Mouse (Mus musculus) Patski (cell line): ENCODE measurements at regions not wholly inside any gene's neighbourhood (a gene's known extent, or its start where the extent isn't known, plus 50 kb on each side); places are given as distances from the start of the nearest gene placed in this dataset.

Experiments used
- ATAC-seq: fragments of 100-300 bp; one replicate; pipeline ENCODE4 v1.8.0; 2021
- CTCF ChIA-PET: fragments of 350-600 bp; sonication (Branson Sonifier 250); formaldehyde crosslinking; loops from one replicate; lab custom pipeline; 2022; ENCODE audit warnings: inconsistent platforms; lab: Charles Lee
- POLR2A ChIA-PET: fragments of 350-600 bp; sonication (Branson Sonifier 250); formaldehyde crosslinking; loops from one replicate; lab custom pipeline; 2022; ENCODE audit warnings: antibody characterized with exemption, inconsistent platforms; lab: Charles Lee
- DNase-seq: peaks from one replicate; pipeline ENCODE4 v3.0.0-alpha.2; 2011; ENCODE audit warnings: low read depth, low spot score
- H3K27me3 ChIP-seq: fragments of 371-371 bp; one replicate; pipeline ENCODE4 v1.5.1; 2021
- CTCF ChIP-seq: fragments of 100-300 bp; IDR thresholded peaks from one replicate; pipeline ENCODE4 v1.5.1; 2021
- in situ Hi-C: fragments of 300-500 bp; cut with MboI; formaldehyde crosslinking; loops from 3 replicates; pipeline ENCODE4 v1.11.1; 2018; ENCODE audit warnings: low pct_unique_long_range_greater_than_20kb, mixed read lengths

GRCm38 (mm10) chr7:117103035-117103434, 277.7 kb upstream of the Xylt1 start:
- ChIA-PET CTCF (no interaction called here), POLR2A (no interaction called here)
- no peaks in the 10 kb centered on the region for H3K27me3 ChIP-seq
- DNase-seq (no peak), ATAC-seq (no peak)
- in situ Hi-C loops, result no loop called here
- no peak for TF ChIP-seq CTCF

- no peak for TF ChIP-seq CTCF
- DNase-seq (no peak), ATAC-seq (no peak)
- in situ Hi-C loops, result no loop called here
- ChIA-PET CTCF (no interaction called here), POLR2A (no interaction called here)
- no peaks in the 10 kb centered on the region for H3K27me3 ChIP-seq
Observed at GRCm38 (mm10) chr7:117106691-117107191, 274.0 kb upstream of the Xylt1 start.

- H3K27me3 ChIP-seq, result no peaks in the 10 kb centered on the region
- POLR2A ChIA-PET, result interaction anchor here (0.9 kb wide), 1 partner anchor 14 kb away, joined by 3 read pairs; no protein-coding TSS in a partner anchor
- CTCF ChIA-PET, result no interaction called here
- TF ChIP-seq CTCF, result no peak
- DNase-seq (no peak), ATAC-seq (no peak)
- in situ Hi-C loops, result no loop called here
Observed at GRCm38 (mm10) chr7:117108391-117108790, 272.4 kb upstream of the Xylt1 start.

GRCm38 (mm10) chr7:117127728-117128127, 253.1 kb upstream of the Xylt1 start:
- no peaks in the 10 kb centered on the region for H3K27me3 ChIP-seq
- in situ Hi-C loops, result no loop called here
- DNase-seq (no peak), ATAC-seq (no peak)
- TF ChIP-seq CTCF, result no peak
- CTCF ChIA-PET, result no interaction called here
- POLR2A ChIA-PET, result interaction anchor here (0.7 kb wide), 1 partner anchor 88 kb away, joined by 3 read pairs; no protein-coding TSS in a partner anchor

GRCm38 (mm10) chr7:117134869-117135268, 245.9 kb upstream of the Xylt1 start:
- no peaks in the 10 kb centered on the region for H3K27me3 ChIP-seq
- no peak for TF ChIP-seq CTCF
- ChIA-PET CTCF (no interaction called here), POLR2A (no interaction called here)
- DNase-seq (no peak), ATAC-seq (no peak)
- in situ Hi-C loops, result no loop called here

GRCm38 (mm10) chr7:117138681-117139080, 242.1 kb upstream of the Xylt1 start:
- TF ChIP-seq CTCF, result no peak
- no peak for ATAC-seq
- CTCF ChIA-PET, result no interaction called here

GRCm38 (mm10) chr7:117139245-117139970, 241.4 kb upstream of the Xylt1 start:
- ATAC-seq, result no peak
- no peak for TF ChIP-seq CTCF
- ChIA-PET CTCF (no interaction called here), POLR2A (no interaction called here)
- DNase-seq, result no peak
- in situ Hi-C loops, result no loop called here
- no peaks in the 10 kb centered on the region for H3K27me3 ChIP-seq

More at GRCm38 (mm10) chr7:117138681-117139080, 242.1 kb upstream of the Xylt1 start:
- in situ Hi-C loops, result no loop called here
- POLR2A ChIA-PET, result no interaction called here
- no peaks in the 10 kb centered on the region for H3K27me3 ChIP-seq
- DNase-seq, result no peak

GRCm38 (mm10) chr7:117139971-117140247, 240.9 kb upstream of the Xylt1 start:
- in situ Hi-C loops, result no loop called here
- DNase-seq, result no peak
- CTCF ChIA-PET, result no interaction called here
- ATAC-seq, result no peak
- H3K27me3 ChIP-seq, result no peaks in the 10 kb centered on the region
- no peak for TF ChIP-seq CTCF
- POLR2A ChIA-PET, result no interaction called here

- ChIA-PET CTCF (no interaction called here), POLR2A (no interaction called here)
- ATAC-seq, result no peak
- in situ Hi-C loops, result no loop called here
- no peaks in the 10 kb centered on the region for H3K27me3 ChIP-seq
- no peak for DNase-seq
- TF ChIP-seq CTCF, result no peak
Observed at GRCm38 (mm10) chr7:117146809-117147208, 234.0 kb upstream of the Xylt1 start.

GRCm38 (mm10) chr7:117150355-117150754, 230.4 kb upstream of the Xylt1 start:
- no peak for TF ChIP-seq CTCF
- ChIA-PET POLR2A (no interaction called here), CTCF (no interaction called here)
- DNase-seq, result no peak
- in situ Hi-C loops, result no loop called here
- no peaks in the 10 kb centered on the region for H3K27me3 ChIP-seq
- no peak for ATAC-seq

GRCm38 (mm10) chr7:117153826-117154550, 226.8 kb upstream of the Xylt1 start:
- CTCF ChIA-PET, result no interaction called here
- H3K27me3 ChIP-seq, result no peaks in the 10 kb centered on the region
- ATAC-seq (no peak), DNase-seq (no peak)
- POLR2A ChIA-PET, result no interaction called here
- no peak for TF ChIP-seq CTCF
- in situ Hi-C loops, result no loop called here
